Mouse (Mus musculus) stomach, embryonic 15.5 days (tissue): ENCODE measurements around the gene Efhc1. TPM values are rescaled to one million over a fixed set of nuclear protein-coding genes. Genes with fewer than 3 reads are reported as not detected.

Experiments used
- ATAC-seq: fragments of 200-750 bp; cut with Nextera tagmentation; 2 replicates; pipeline ENCODE4 v1.8.0; 2017; ENCODE audit warnings: low read depth, moderate number of reproducible peaks, moderate TSS enrichment; ENCODE audit not compliant: insufficient read depth, low FRiP score
- H3K27ac ChIP-seq: fragments of 300-500 bp; sonication (generic); 2 replicates; pipeline ENCODE4 v1.5.1; 2015; ENCODE audit warnings: mild to moderate bottlenecking, inconsistent platforms
- H3K27me3 ChIP-seq: fragments of 300-500 bp; sonication (generic); replicated peaks from 2 replicates; pipeline ENCODE4 v1.6.1; 2015; ENCODE audit warnings: inconsistent platforms
- H3K36me3 ChIP-seq: fragments of 300-500 bp; sonication (generic); 2 replicates; pipeline ENCODE4 v1.6.1; 2015; ENCODE audit warnings: inconsistent platforms
- H3K4me1 ChIP-seq: fragments of 300-500 bp; sonication (generic); 2 replicates; pipeline ENCODE4 v1.6.1; 2015; ENCODE audit warnings: inconsistent platforms
- H3K4me2 ChIP-seq: fragments of 300-500 bp; sonication (generic); 2 replicates; pipeline ENCODE4 v1.6.1; 2015; ENCODE audit warnings: mild to moderate bottlenecking, inconsistent platforms
- H3K4me3 ChIP-seq: fragments of 300-500 bp; sonication (generic); replicated peaks from 2 replicates; pipeline ENCODE4 v1.5.1; 2015; ENCODE audit warnings: inconsistent platforms
- H3K9ac ChIP-seq: fragments of 300-500 bp; sonication (generic); 2 replicates; pipeline ENCODE4 v1.6.1; 2015; ENCODE audit warnings: inconsistent platforms
- H3K9me3 ChIP-seq: fragments of 300-500 bp; sonication (generic); 2 replicates; pipeline ENCODE4 v1.6.1; 2016; ENCODE audit warnings: inconsistent platforms
- WGBS: fragments of 180-500 bp; shearing (Covaris S2); methylation state at CpG from one replicate; pipeline ENCODE4 v1.1.7; 2015; 5-methylcytosine and 5-hydroxymethylcytosine counted together
- polyA plus RNA-seq: library from polyadenylated mRNA; unstranded; fragments of >200 nt; fragmentation: Nextera tagmentation; extraction: Ambion mirVana; gene quantifications from 2 replicates; pipeline ENCODE4 v1.2.1, GENCODE M21; 2015

Efhc1 gene
- polyA plus RNA-seq, 1 experiment from 2014 or later, result 2.5 TPM

- no peaks in the 10 kb centered on the region for H3K4me1 ChIP-seq
- H3K4me3 ChIP-seq, result no peak overlapping the region
- 76% methylated on average over 5 of the region's 5 CpGs for WGBS
- no peak overlapping the region for H3K4me2 ChIP-seq
- no peak overlapping the region for H3K27ac ChIP-seq
- H3K36me3 ChIP-seq, result no peaks in the 10 kb centered on the region
- no peak overlapping the region for H3K9ac ChIP-seq
- H3K27me3 ChIP-seq, result no peaks in the 10 kb centered on the region
- H3K9me3 ChIP-seq, result no peaks in the 10 kb centered on the region
- ATAC-seq, result no peak
These were observed 42.9 kb downstream of the Efhc1 start for GRCm38 (mm10) chr1:20994338-20994737.

DNA sequence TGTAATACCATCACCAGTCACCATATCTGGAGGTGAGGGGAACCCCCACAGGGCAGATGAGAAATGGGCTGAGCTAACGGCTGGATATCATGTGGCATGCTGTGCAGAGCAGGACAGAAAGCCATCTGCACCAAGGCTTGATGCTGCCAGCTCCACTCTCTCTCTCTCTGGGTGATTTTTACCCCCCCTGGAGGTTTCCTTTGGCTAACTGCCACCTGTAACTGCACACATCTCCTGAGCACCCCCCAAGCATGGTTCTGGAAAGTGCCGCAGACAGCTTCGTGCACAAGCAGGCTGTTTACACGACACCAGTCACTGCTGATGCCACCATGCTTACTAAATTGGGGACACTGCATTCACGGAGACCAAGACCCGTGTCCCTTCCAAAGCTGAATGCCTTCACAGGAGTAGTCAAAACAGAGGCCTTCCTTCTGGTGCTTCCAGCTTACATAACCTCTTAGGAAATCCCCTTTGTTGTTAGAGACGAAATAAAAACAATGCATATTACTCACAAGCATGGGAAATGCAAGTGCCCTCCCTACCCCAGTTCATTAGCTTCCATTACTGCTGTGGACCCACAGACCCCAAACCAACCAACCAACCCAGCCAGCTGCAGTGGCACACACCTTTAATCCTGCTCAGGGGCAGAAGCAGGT, 44.0 kb downstream of the Efhc1 start:
- H3K4me3 ChIP-seq, result no peak overlapping the region
- no peak for ATAC-seq
- H3K36me3 ChIP-seq, result 0 out of 2 replicates have a peak, but pooled peaks cover 3% of the 10 kb centered on the region
- H3K27ac ChIP-seq, result no peak overlapping the region
- no peak overlapping the region for H3K4me2 ChIP-seq
- WGBS, result 75% methylated on average over 7 of the region's 7 CpGs
- no peaks in the 10 kb centered on the region for H3K9me3 ChIP-seq
- no peaks in the 10 kb centered on the region for H3K27me3 ChIP-seq
- H3K4me1 ChIP-seq, result no peaks in the 10 kb centered on the region
- H3K9ac ChIP-seq, result no peak overlapping the region

GRCm38 (mm10) chr1:20996603-20997327, 45.3 kb downstream of the Efhc1 start:
- Histone ChIP-seq H3K4me2 (no peak overlapping the region), H3K9ac (no peak overlapping the region), H3K4me3 (no peak overlapping the region), H3K36me3 (0 out of 2 replicates have a peak, but pooled peaks cover 3% of the 10 kb centered on the region), H3K9me3 (no peaks in the 10 kb centered on the region), H3K27me3 (no peaks in the 10 kb centered on the region), H3K4me1 (no peaks in the 10 kb centered on the region), H3K27ac (no peak overlapping the region)
- ATAC-seq, result peak; percentile 32; the same call in 1 of the 2 replicates
- 64% methylated on average over 17 of the region's 17 CpGs for WGBS

DNA sequence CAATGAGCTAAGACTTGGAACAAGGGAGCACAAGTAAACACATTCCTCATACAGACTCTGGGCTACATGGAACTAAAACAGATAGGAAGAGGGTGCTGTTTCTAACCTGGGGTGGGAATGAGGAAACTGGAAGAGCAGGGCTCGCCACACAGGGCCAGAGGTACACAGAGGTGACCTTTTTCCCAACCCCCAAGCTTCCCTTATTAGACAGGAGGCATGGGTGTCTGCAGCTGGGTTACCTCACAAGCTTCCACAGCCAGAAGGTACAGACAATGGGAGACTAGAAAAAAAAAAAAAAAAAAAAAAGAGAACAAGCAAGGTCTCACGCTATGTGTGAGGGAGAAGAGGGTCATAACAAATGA, 45.9 kb downstream of the Efhc1 start:
- 48% methylated on average over 2 of the region's 2 CpGs for WGBS
- H3K4me3 ChIP-seq, result no peak overlapping the region
- H3K27ac ChIP-seq, result no peak overlapping the region
- H3K4me1 ChIP-seq, result no peaks in the 10 kb centered on the region
- H3K36me3 ChIP-seq, result 0 out of 2 replicates have a peak, but pooled peaks cover 3% of the 10 kb centered on the region
- H3K9ac ChIP-seq, result no peak overlapping the region
- H3K9me3 ChIP-seq, result no peaks in the 10 kb centered on the region
- H3K4me2 ChIP-seq, result no peak overlapping the region
- ATAC-seq, result no peak
- no peaks in the 10 kb centered on the region for H3K27me3 ChIP-seq

GRCm38 (mm10) chr1:20997881-20998389, 46.5 kb downstream of the Efhc1 start:
- Histone ChIP-seq H3K4me3 (no peak overlapping the region), H3K4me2 (no peak overlapping the region), H3K9me3 (no peaks in the 10 kb centered on the region), H3K4me1 (no peaks in the 10 kb centered on the region), H3K27me3 (no peaks in the 10 kb centered on the region), H3K36me3 (0 out of 2 replicates have a peak, but pooled peaks cover 3% of the 10 kb centered on the region), H3K9ac (no peak overlapping the region), H3K27ac (no peak overlapping the region)
- 58% methylated on average over 13 of the region's 13 CpGs for WGBS
- ATAC-seq, result no peak

DNA sequence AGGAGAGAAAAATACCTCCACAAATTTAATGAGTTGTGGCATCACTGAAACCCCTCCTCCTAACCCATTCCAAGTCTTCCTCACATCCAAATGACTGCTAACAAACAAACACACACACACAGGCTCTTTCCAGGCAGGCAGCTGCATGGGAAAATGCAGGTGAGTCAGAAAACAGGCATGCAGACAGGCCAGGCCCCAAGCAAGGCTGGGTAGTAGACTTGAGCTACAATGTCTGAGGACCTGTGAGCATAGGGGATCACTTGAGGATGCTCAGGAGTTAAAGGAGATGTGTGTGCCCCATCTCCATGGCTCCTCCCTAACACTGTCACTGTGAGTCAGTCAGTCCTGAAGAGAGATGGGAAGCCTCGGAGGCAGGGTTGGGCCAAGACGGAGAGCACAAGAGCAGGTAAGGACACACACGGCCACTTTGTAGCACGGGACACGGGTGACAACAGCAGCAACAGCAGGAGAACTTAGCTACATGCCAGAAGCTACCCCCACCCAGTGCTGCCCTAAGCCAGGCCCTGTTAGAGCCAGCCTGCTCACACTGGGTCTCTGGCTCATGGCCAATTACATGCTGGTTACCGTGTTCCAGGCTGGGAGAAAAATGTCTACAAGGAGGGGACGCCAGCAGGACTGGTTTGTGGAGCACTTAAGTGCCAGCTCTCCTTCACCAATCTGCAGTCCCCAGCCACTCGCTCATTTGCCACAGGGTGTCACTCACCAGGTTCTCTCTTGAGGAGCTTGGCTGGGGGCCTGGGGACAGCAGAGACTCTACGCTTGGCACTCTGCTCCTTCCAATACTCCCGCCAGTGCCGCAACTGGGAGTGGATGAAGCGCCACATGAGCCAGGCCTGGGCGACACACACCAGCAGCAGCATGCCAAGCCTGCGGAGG, 51.1 kb downstream of the Efhc1 start:
- H3K9ac ChIP-seq, result no peak overlapping the region
- no peaks in the 10 kb centered on the region for H3K4me1 ChIP-seq
- H3K27me3 ChIP-seq, result no peaks in the 10 kb centered on the region
- no peak overlapping the region for H3K4me3 ChIP-seq
- H3K9me3 ChIP-seq, result no peaks in the 10 kb centered on the region
- 87% methylated on average over 14 of the region's 14 CpGs for WGBS
- no peak overlapping the region for H3K4me2 ChIP-seq
- H3K27ac ChIP-seq, result no peak overlapping the region
- 0 out of 2 replicates have a peak, but pooled peaks cover 8% of the 10 kb centered on the region for H3K36me3 ChIP-seq
- 0 out of 2 replicates have a peak, but pooled peaks have one; percentile 47 for ATAC-seq

DNA sequence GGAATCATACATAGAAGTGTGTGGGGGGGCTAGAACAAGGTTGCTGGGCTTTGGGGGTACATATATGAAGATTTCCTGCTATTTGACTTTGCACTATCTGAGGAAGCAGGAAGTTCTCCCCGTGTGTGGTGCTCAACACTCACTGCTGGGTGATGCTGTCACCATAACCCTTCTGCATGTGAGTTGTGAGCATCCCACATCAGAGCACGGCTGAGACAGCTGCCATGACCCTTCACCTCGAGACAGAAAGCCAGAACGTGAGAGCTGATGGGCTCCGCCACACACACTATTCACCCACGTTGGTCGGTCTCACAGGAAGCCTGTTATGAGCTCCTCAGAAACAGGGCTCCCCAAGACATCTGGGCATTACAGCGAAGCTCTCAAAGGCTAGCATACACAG, 53.2 kb downstream of the Efhc1 start:
- Histone ChIP-seq H3K4me2 (no peak overlapping the region), H3K27me3 (no peaks in the 10 kb centered on the region), H3K36me3 (0 out of 2 replicates have a peak, but pooled peaks cover 8% of the 10 kb centered on the region), H3K9ac (no peak overlapping the region), H3K4me3 (no peak overlapping the region), H3K27ac (no peak overlapping the region), H3K9me3 (no peaks in the 10 kb centered on the region), H3K4me1 (peaks cover 3% of the 10 kb centered on the region; the same call in 1 of the 2 replicates)
- no peak for ATAC-seq
- 78% methylated on average over 8 of the region's 8 CpGs for WGBS

DNA sequence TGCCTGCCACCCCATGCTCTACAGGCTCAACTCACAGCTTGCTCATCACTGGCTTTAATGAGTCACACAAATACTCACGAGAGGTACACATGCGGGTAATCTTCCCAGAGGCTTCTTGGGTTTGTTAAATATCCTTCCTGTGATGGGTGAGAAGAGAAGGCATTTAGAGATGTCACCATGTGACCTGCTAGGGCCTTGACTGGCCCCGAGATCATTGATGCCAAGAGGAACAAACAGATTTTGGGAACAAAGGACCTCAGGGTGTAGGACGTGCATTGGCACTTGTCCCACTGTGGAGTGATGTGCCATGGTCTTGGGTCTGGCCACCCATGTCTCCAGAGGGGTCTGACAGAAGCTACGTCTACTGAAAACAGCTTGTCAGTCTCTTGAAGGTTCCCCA, 55.3 kb downstream of the Efhc1 start:
- WGBS, result 79% methylated on average over 5 of the region's 5 CpGs
- Histone ChIP-seq H3K9ac (no peak overlapping the region), H3K4me1 (peaks cover 3% of the 10 kb centered on the region; the same call in 1 of the 2 replicates), H3K27ac (no peak overlapping the region), H3K27me3 (no peaks in the 10 kb centered on the region), H3K4me2 (no peak overlapping the region), H3K4me3 (no peak overlapping the region), H3K9me3 (no peaks in the 10 kb centered on the region), H3K36me3 (0 out of 2 replicates have a peak, but pooled peaks cover 7% of the 10 kb centered on the region)
- ATAC-seq, result no peak

GRCm38 (mm10) chr1:21007941-21008701, 56.7 kb downstream of the Efhc1 start:
- 70% methylated on average over 7 of the region's 7 CpGs for WGBS
- Histone ChIP-seq H3K36me3 (0 out of 2 replicates have a peak, but pooled peaks cover 12% of the 10 kb centered on the region), H3K27ac (no peak overlapping the region), H3K4me2 (no peak overlapping the region), H3K9me3 (no peaks in the 10 kb centered on the region), H3K27me3 (no peaks in the 10 kb centered on the region), H3K4me3 (no peak overlapping the region), H3K9ac (no peak overlapping the region), H3K4me1 (peaks cover 3% of the 10 kb centered on the region; the same call in 1 of the 2 replicates)
- no peak; the same call in 1 of the 2 replicates for ATAC-seq

DNA sequence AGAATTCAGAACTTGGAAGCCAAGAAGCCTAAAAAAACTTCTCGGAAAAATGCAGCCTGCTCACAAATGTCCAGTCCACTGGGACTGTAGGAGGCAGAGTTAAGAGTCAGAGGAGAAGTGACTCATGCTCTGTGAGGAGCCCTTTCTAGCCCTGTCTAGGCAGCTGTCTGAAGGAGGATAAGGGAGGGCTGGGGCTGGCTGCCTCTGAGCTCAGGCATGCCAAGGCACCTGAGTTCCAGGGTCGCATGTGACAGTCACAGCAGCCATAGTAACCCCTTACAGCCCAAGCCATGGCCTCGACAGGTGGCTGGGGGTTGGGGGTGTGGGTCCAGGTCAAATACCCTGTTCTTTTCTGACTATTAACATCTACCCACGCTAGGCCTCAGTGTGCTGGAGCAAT, 57.5 kb downstream of the Efhc1 start:
- Histone ChIP-seq H3K36me3 (0 out of 2 replicates have a peak, but pooled peaks cover 6% of the 10 kb centered on the region), H3K9ac (no peak overlapping the region), H3K4me3 (no peak overlapping the region), H3K27ac (no peak overlapping the region), H3K9me3 (no peaks in the 10 kb centered on the region), H3K4me2 (no peak overlapping the region), H3K27me3 (no peaks in the 10 kb centered on the region), H3K4me1 (peaks cover 3% of the 10 kb centered on the region; the same call in 1 of the 2 replicates)
- WGBS, result 74% methylated on average over 4 of the region's 4 CpGs
- ATAC-seq, result no peak

- Histone ChIP-seq H3K27me3 (no peaks in the 10 kb centered on the region), H3K4me3 (no peak overlapping the region), H3K27ac (no peak overlapping the region), H3K36me3 (0 out of 2 replicates have a peak, but pooled peaks cover 6% of the 10 kb centered on the region), H3K9me3 (no peaks in the 10 kb centered on the region), H3K9ac (no peak overlapping the region), H3K4me2 (no peak overlapping the region), H3K4me1 (peaks cover 8% of the 10 kb centered on the region; the same call in 1 of the 2 replicates)
- no peak for ATAC-seq
- WGBS, result 67% methylated on average over 6 of the region's 6 CpGs
These were observed 58.9 kb downstream of the Efhc1 start for GRCm38 (mm10) chr1:21010282-21010800.
